Mouse (Mus musculus): ENCODE data around the gene Prpf38b.
"Not testable (repeated sequence)": the region's sequence is repeated elsewhere in the genome, so short reads cannot be mapped to it uniquely, and the experiment has no call there.

The Prpf38b gene

GRCm38 (mm10) chr3:108900147-108900546 lies 11.4 kb downstream of the Prpf38b start:
- no peak for DNase-seq

- no peak for DNase-seq
Observed at GRCm38 (mm10) chr3:108898640-108899039, 12.9 kb downstream of the Prpf38b start.

GRCm38 (mm10) chr3:108892914-108893313 lies 18.6 kb downstream of the Prpf38b start:
- DNase-seq = no peak

GRCm38 (mm10) chr3:108892080-108892479 lies 19.4 kb downstream of the Prpf38b start:
- DNase-seq = no peak

GRCm38 (mm10) chr3:108889908-108890307 lies 21.6 kb downstream of the Prpf38b start, which contains the start of gene Fndc7:
TSS of gene Fndc7 (minus strand) at chr3:108890008.
- no peak for DNase-seq

GRCm38 (mm10) chr3:108887618-108887975 lies 23.9 kb downstream of the Prpf38b start:
- DNase-seq = no peak

GRCm38 (mm10) chr3:108886934-108887617 lies 24.5 kb downstream of the Prpf38b start:
- no peak for DNase-seq

- peak in 1 of 2 experiments; percentile 13 for DNase-seq
Observed at GRCm38 (mm10) chr3:108885686-108886530, 25.6 kb downstream of the Prpf38b start.

- DNase-seq = no peak
Observed at GRCm38 (mm10) chr3:108884706-108885289, 26.7 kb downstream of the Prpf38b start.

GRCm38 (mm10) chr3:108883067-108883466 lies 28.5 kb downstream of the Prpf38b start:
- DNase-seq = no peak

- DNase-seq = not testable (repeated sequence)
Observed at GRCm38 (mm10) chr3:108881873-108882272, 29.7 kb downstream of the Prpf38b start.

GRCm38 (mm10) chr3:108880544-108881507 lies 30.7 kb downstream of the Prpf38b start:
- peak; percentile 57 to 65 for DNase-seq

- DNase-seq = no peak
Observed at GRCm38 (mm10) chr3:108879836-108880435, 31.6 kb downstream of the Prpf38b start.

- no peak for DNase-seq
Observed at GRCm38 (mm10) chr3:108879129-108879528, 32.4 kb downstream of the Prpf38b start.

- no peak for DNase-seq
Observed at GRCm38 (mm10) chr3:108870631-108871030, 40.9 kb downstream of the Prpf38b start.

GRCm38 (mm10) chr3:108867449-108867848 lies 44.1 kb downstream of the Prpf38b start:
- no peak for DNase-seq

GRCm38 (mm10) chr3:108865676-108866075 lies 45.9 kb downstream of the Prpf38b start:
- DNase-seq = peak; percentile 61 to 70

- no peak for DNase-seq
Observed at GRCm38 (mm10) chr3:108865129-108865528, 46.4 kb downstream of the Prpf38b start.

- no peak for DNase-seq
Observed at GRCm38 (mm10) chr3:108863091-108863490, 48.4 kb downstream of the Prpf38b start.

GRCm38 (mm10) chr3:108862282-108862681 lies 49.2 kb downstream of the Prpf38b start:
- DNase-seq = not testable (repeated sequence)

- DNase-seq = no peak
Observed at GRCm38 (mm10) chr3:108860786-108861185, 50.7 kb downstream of the Prpf38b start.

GRCm38 (mm10) chr3:108858231-108858770 lies 53.2 kb downstream of the Prpf38b start:
- no peak for DNase-seq
